Mouse (Mus musculus): ENCODE measurements around the gene Kank2. TPM values are rescaled to one million over a fixed set of nuclear protein-coding genes. Genes with fewer than 3 reads are reported as not detected.

The Kank2 gene
- polyA plus RNA-seq, 1 experiment from 2014 or later = 6.4 TPM

DNA sequence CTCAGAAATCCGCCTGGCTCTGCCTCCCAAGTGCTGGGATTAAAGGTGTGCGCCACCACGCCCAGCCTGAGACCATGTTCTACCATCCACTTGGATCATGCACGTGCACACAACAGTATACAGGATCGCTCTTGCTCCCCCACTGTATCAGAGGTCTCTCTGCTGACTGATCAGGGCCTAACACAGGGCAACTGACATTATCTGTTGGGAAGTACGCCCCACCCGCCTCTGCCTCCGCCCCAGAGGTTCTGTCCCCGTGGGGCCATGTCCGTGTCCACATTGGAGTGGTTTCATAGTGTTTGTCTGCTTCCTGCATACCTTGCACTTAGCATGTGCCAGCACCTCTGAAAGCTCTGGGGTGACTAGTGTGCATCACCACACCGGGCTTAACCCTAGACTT, 57.0 kb downstream of the Kank2 start:
- H3K9ac ChIP-seq (ENCODE audit: low read depth, low read length) = no peak overlapping the region
- H3K36me3 ChIP-seq (ENCODE audit: control insufficient read depth, insufficient read depth) = peaks cover 90% of the 10 kb centered on the region
- TF ChIP-seq CTCF (IDR thresholded peaks at IDR 0.05; ENCODE audit: low read depth) = no peak
- no peaks in the 10 kb centered on the region for H3K27me3 ChIP-seq (replicated peaks; ENCODE audit: control insufficient read depth, insufficient read depth, low read length)
- H3K4me3 ChIP-seq (ENCODE audit: low read depth, low read length) = no peak overlapping the region
- no peak for ATAC-seq
- no peak overlapping the region for H3K4me2 ChIP-seq (replicated peaks; ENCODE audit: low read depth)
- WGBS = 71% methylated on average over 11 of the region's 11 CpGs
- 0 out of 2 replicates have a peak, but pooled peaks cover 4% of the 10 kb centered on the region for H3K4me1 ChIP-seq (replicated peaks; ENCODE audit: control insufficient read depth, insufficient read depth, low read length)
- no peak overlapping the region for H3K27ac ChIP-seq (ENCODE audit: low read depth, low read length)
- no peaks in the 10 kb centered on the region for H3K9me3 ChIP-seq (ENCODE audit: control insufficient read depth)

DNA sequence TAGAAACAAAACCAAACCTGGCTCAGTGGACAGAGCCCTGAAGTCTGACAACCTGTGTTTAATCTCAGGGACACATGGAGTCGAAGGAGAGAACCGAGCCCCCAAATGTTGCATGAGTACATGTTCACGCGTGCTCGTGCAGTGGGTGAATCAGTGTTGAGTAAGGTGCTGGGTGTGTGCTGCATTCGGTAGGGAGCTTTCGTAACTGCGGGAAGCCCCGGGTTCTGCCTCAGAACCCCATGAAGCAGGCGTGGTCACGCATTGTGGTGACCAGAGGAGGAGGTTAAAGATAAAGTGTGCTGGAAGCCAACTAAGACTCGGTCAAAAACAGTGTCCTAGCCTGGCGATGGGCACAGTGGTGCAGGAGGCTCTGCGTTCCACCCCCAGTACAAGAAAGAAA, 58.1 kb downstream of the Kank2 start:
- no peak overlapping the region for H3K9ac ChIP-seq (ENCODE audit: low read depth, low read length)
- no peak overlapping the region for H3K27ac ChIP-seq (ENCODE audit: low read depth, low read length)
- WGBS = 90% methylated on average over 14 of the region's 14 CpGs
- peaks cover 86% of the 10 kb centered on the region for H3K36me3 ChIP-seq (ENCODE audit: control insufficient read depth, insufficient read depth)
- H3K27me3 ChIP-seq (replicated peaks; ENCODE audit: control insufficient read depth, insufficient read depth, low read length) = no peaks in the 10 kb centered on the region
- no peak for TF ChIP-seq CTCF (IDR thresholded peaks at IDR 0.05; ENCODE audit: low read depth)
- 0 out of 2 replicates have a peak, but pooled peaks cover 4% of the 10 kb centered on the region for H3K4me1 ChIP-seq (replicated peaks; ENCODE audit: control insufficient read depth, insufficient read depth, low read length)
- H3K4me3 ChIP-seq (ENCODE audit: low read depth, low read length) = no peak overlapping the region
- no peak for ATAC-seq
- no peak overlapping the region for H3K4me2 ChIP-seq (replicated peaks; ENCODE audit: low read depth)
- no peaks in the 10 kb centered on the region for H3K9me3 ChIP-seq (ENCODE audit: control insufficient read depth)

GRCm38 (mm10) chr9:21738776-21739175, 59.8 kb downstream of the Kank2 start:
- no peak for TF ChIP-seq CTCF (IDR thresholded peaks at IDR 0.05; ENCODE audit: low read depth)
- no peak overlapping the region for H3K9ac ChIP-seq (ENCODE audit: low read depth, low read length)
- no peaks in the 10 kb centered on the region for H3K9me3 ChIP-seq (ENCODE audit: control insufficient read depth)
- no peak overlapping the region for H3K4me2 ChIP-seq (replicated peaks; ENCODE audit: low read depth)
- H3K27ac ChIP-seq (ENCODE audit: low read depth, low read length) = peak overlapping the region; percentile 4; the same call in 1 of the 2 replicates
- H3K36me3 ChIP-seq (ENCODE audit: control insufficient read depth, insufficient read depth) = peaks cover 85% of the 10 kb centered on the region
- no peaks in the 10 kb centered on the region for H3K27me3 ChIP-seq (replicated peaks; ENCODE audit: control insufficient read depth, insufficient read depth, low read length)
- WGBS = 88% methylated on average over 7 of the region's 7 CpGs
- 0 out of 2 replicates have a peak, but pooled peaks cover 7% of the 10 kb centered on the region for H3K4me1 ChIP-seq (replicated peaks; ENCODE audit: control insufficient read depth, insufficient read depth, low read length)
- H3K4me3 ChIP-seq (ENCODE audit: low read depth, low read length) = no peak overlapping the region
- no peak for ATAC-seq

DNA sequence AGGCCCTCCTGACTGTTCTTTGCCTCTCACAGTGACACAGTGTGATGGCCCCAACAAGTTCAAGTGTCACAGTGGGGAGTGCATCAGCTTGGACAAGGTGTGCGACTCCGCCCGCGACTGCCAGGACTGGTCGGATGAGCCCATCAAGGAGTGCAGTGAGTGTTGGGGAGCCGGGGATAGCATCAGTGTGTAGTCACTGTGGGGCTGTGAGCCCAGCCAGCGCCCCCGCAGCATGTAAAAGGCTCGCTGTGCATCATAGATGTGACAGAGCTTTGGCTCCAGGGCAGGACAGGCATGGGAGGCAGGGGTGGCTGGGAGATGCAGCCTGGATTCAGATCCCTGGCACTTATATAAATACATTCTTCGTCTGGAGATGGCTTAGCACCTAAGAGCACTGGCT, 61.4 kb downstream of the Kank2 start:
- Histone ChIP-seq H3K27ac (ENCODE audit: low read depth, low read length) (peak overlapping the region; percentile 62), H3K9ac (ENCODE audit: low read depth, low read length) (no peak overlapping the region), H3K36me3 (ENCODE audit: control insufficient read depth, insufficient read depth) (peaks cover 88% of the 10 kb centered on the region), H3K9me3 (ENCODE audit: control insufficient read depth) (no peaks in the 10 kb centered on the region), H3K4me2 (replicated peaks; ENCODE audit: low read depth) (no peak overlapping the region), H3K4me1 (replicated peaks; ENCODE audit: control insufficient read depth, insufficient read depth, low read length) (0 out of 2 replicates have a peak, but pooled peaks cover 7% of the 10 kb centered on the region), H3K4me3 (ENCODE audit: low read depth, low read length) (no peak overlapping the region), H3K27me3 (replicated peaks; ENCODE audit: control insufficient read depth, insufficient read depth, low read length) (no peaks in the 10 kb centered on the region)
- ATAC-seq = no peak
- TF ChIP-seq CTCF (IDR thresholded peaks at IDR 0.05; ENCODE audit: low read depth) = no peak
- 80% methylated on average over 10 of the region's 10 CpGs for WGBS

GRCm38 (mm10) chr9:21736580-21736979, 62.0 kb downstream of the Kank2 start:
- ATAC-seq = no peak
- H3K27me3 ChIP-seq (replicated peaks; ENCODE audit: control insufficient read depth, insufficient read depth, low read length) = no peaks in the 10 kb centered on the region
- H3K4me1 ChIP-seq (replicated peaks; ENCODE audit: control insufficient read depth, insufficient read depth, low read length) = 0 out of 2 replicates have a peak, but pooled peaks cover 7% of the 10 kb centered on the region
- H3K27ac ChIP-seq (ENCODE audit: low read depth, low read length) = peak overlapping the region; percentile 62
- H3K4me3 ChIP-seq (ENCODE audit: low read depth, low read length) = no peak overlapping the region
- H3K36me3 ChIP-seq (ENCODE audit: control insufficient read depth, insufficient read depth) = peaks cover 88% of the 10 kb centered on the region
- WGBS = 20% methylated on average over 3 of the region's 3 CpGs
- H3K9me3 ChIP-seq (ENCODE audit: control insufficient read depth) = no peaks in the 10 kb centered on the region
- no peak for TF ChIP-seq CTCF (IDR thresholded peaks at IDR 0.05; ENCODE audit: low read depth)
- no peak overlapping the region for H3K4me2 ChIP-seq (replicated peaks; ENCODE audit: low read depth)
- H3K9ac ChIP-seq (ENCODE audit: low read depth, low read length) = no peak overlapping the region

DNA sequence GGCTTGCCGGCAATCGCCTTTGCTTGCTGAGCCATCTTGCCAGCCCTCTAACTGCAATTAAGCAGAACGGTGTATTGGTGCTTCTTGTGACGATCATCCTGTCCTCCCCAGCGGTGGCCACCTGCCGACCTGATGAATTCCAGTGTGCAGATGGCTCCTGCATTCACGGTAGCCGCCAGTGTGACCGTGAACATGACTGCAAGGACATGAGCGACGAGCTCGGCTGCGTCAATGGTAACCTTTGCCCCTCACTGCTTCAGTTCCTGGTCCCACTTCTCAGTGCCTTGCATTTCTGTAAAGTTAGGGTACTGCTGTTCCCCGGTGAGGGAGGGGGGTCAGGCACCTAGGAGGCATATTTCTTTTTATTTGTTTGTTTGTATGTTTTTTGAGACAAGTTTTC, 63.4 kb downstream of the Kank2 start:
- Histone ChIP-seq H3K9me3 (ENCODE audit: control insufficient read depth) (no peaks in the 10 kb centered on the region), H3K4me3 (ENCODE audit: low read depth, low read length) (no peak overlapping the region), H3K9ac (ENCODE audit: low read depth, low read length) (no peak overlapping the region), H3K27me3 (replicated peaks; ENCODE audit: control insufficient read depth, insufficient read depth, low read length) (no peaks in the 10 kb centered on the region), H3K4me2 (replicated peaks; ENCODE audit: low read depth) (no peak overlapping the region), H3K4me1 (replicated peaks; ENCODE audit: control insufficient read depth, insufficient read depth, low read length) (0 out of 2 replicates have a peak, but pooled peaks cover 7% of the 10 kb centered on the region), H3K27ac (ENCODE audit: low read depth, low read length) (peak overlapping the region; percentile 78), H3K36me3 (ENCODE audit: control insufficient read depth, insufficient read depth) (peaks cover 81% of the 10 kb centered on the region)
- no peak for ATAC-seq
- TF ChIP-seq CTCF (IDR thresholded peaks at IDR 0.05; ENCODE audit: low read depth) = no peak
- WGBS = 59% methylated on average over 14 of the region's 14 CpGs

- no peak for TF ChIP-seq CTCF (IDR thresholded peaks at IDR 0.05; ENCODE audit: low read depth)
- Histone ChIP-seq H3K27me3 (replicated peaks; ENCODE audit: control insufficient read depth, insufficient read depth, low read length) (no peaks in the 10 kb centered on the region), H3K4me3 (ENCODE audit: low read depth, low read length) (no peak overlapping the region), H3K36me3 (ENCODE audit: control insufficient read depth, insufficient read depth) (peaks cover 70% of the 10 kb centered on the region), H3K4me2 (replicated peaks; ENCODE audit: low read depth) (peak overlapping the region; percentile 21; the same call in 1 of the 2 replicates), H3K9me3 (ENCODE audit: control insufficient read depth) (no peaks in the 10 kb centered on the region), H3K4me1 (replicated peaks; ENCODE audit: control insufficient read depth, insufficient read depth, low read length) (peaks cover 8% of the 10 kb centered on the region), H3K9ac (ENCODE audit: low read depth, low read length) (no peak overlapping the region), H3K27ac (ENCODE audit: low read depth, low read length) (peak overlapping the region; percentile 78)
- 55% methylated on average over 7 of the region's 7 CpGs for WGBS
- peak; percentile 63 for ATAC-seq
Observed at GRCm38 (mm10) chr9:21733989-21734388, 64.6 kb downstream of the Kank2 start.
